Mouse (Mus musculus) limb, embryonic 12.5 days (tissue): ENCODE measurements around the gene Lce1g. TPM values are rescaled to one million over a fixed set of nuclear protein-coding genes. Genes with fewer than 3 reads are reported as not detected.

Experiments
- ATAC-seq: fragments of 200-750 bp; cut with Nextera tagmentation; 2 replicates; pipeline ENCODE4 v1.8.0; 2017; ENCODE audit warnings: low read depth, moderate TSS enrichment; ENCODE audit not compliant: insufficient number of reproducible peaks, insufficient read depth, low FRiP score, low TSS enrichment
- H3K27ac ChIP-seq: fragments of 300-500 bp; sonication (generic); 2 replicates; pipeline ENCODE4 v1.5.1; 2016; ENCODE audit warnings: mild to moderate bottlenecking, moderate library complexity
- H3K27me3 ChIP-seq: fragments of 300-500 bp; sonication (generic); 2 replicates; pipeline ENCODE4 v1.6.1; 2016; ENCODE audit warnings: mild to moderate bottlenecking, moderate library complexity
- H3K36me3 ChIP-seq: fragments of 300-500 bp; sonication (generic); 2 replicates; pipeline ENCODE4 v1.6.1; 2016; ENCODE audit warnings: mild to moderate bottlenecking, moderate library complexity
- H3K4me1 ChIP-seq: fragments of 300-500 bp; sonication (generic); replicated peaks from 2 replicates; pipeline ENCODE4 v1.6.1; 2016
- H3K4me2 ChIP-seq: fragments of 300-500 bp; sonication (generic); 2 replicates; pipeline ENCODE4 v1.6.1; 2016; ENCODE audit warnings: mild to moderate bottlenecking, moderate library complexity
- H3K4me3 ChIP-seq: fragments of 300-500 bp; sonication (generic); replicated peaks from 2 replicates; pipeline ENCODE4 v1.5.1; 2016; ENCODE audit warnings: mild to moderate bottlenecking
- H3K9ac ChIP-seq: fragments of 300-500 bp; sonication (generic); replicated peaks from 2 replicates; pipeline ENCODE4 v1.6.1; 2016; ENCODE audit warnings: mild to moderate bottlenecking, moderate library complexity
- H3K9me3 ChIP-seq: fragments of 300-500 bp; sonication (generic); 2 replicates; pipeline ENCODE4 v1.6.1; 2016; ENCODE audit warnings: mild to moderate bottlenecking, moderate library complexity
- WGBS: fragments of 180-500 bp; shearing (Covaris S2); methylation state at CpG from one replicate; pipeline ENCODE4 v1.1.7; 2016; 5-methylcytosine and 5-hydroxymethylcytosine counted together
- polyA plus RNA-seq: library from polyadenylated mRNA; unstranded; fragments of >200 nt; fragmentation: Nextera tagmentation; extraction: Ambion mirVana; gene quantifications from 2 replicates; pipeline ENCODE4 v1.2.1, GENCODE M21; 2016

The Lce1g gene
- polyA plus RNA-seq: not detected in 2 replicates

- no peak within 1 kb of the TSS for H3K4me2 ChIP-seq
- no peaks in the 10 kb centered on the region for H3K36me3 ChIP-seq
- no peak for ATAC-seq
- H3K4me1 ChIP-seq: no peaks in the 10 kb centered on the region
- no peak within 1 kb of the TSS for H3K27ac ChIP-seq
- no peak within 1 kb of the TSS for H3K9ac ChIP-seq
- H3K4me3 ChIP-seq: no peak within 1 kb of the TSS
- WGBS: 83% methylated on average over 1 of the region's 1 CpGs
- H3K9me3 ChIP-seq: no peaks in the 10 kb centered on the region
- H3K27me3 ChIP-seq: no peaks in the 10 kb centered on the region
Observed at GRCm38 (mm10) chr3:92752238-92752637, at the start of gene Lce1g. TSS of gene Lce1g (minus strand) at chr3:92752338.

- Histone ChIP-seq H3K9me3 (no peaks in the 10 kb centered on the region), H3K4me2 (no peak within 1 kb of the TSS), H3K27ac (no peak within 1 kb of the TSS), H3K4me3 (no peak within 1 kb of the TSS), H3K27me3 (no peaks in the 10 kb centered on the region), H3K36me3 (no peaks in the 10 kb centered on the region), H3K4me1 (no peaks in the 10 kb centered on the region), H3K9ac (no peak within 1 kb of the TSS)
- ATAC-seq: no peak
- 86% methylated on average over 1 of the region's 1 CpGs for whole genome bisulfite sequencing
Observed at GRCm38 (mm10) chr3:92790414-92790813, 38.3 kb upstream of the Lce1g start, which contains the start of gene Lce1j. TSS of gene Lce1j (minus strand) at chr3:92790514.

- H3K9me3 ChIP-seq: no peaks in the 10 kb centered on the region
- 76% methylated on average over 1 of the region's 1 CpGs for WGBS
- H3K9ac ChIP-seq: no peak within 1 kb of the TSS
- no peak within 1 kb of the TSS for H3K4me3 ChIP-seq
- ATAC-seq: no peak
- H3K27me3 ChIP-seq: no peaks in the 10 kb centered on the region
- H3K4me2 ChIP-seq: no peak within 1 kb of the TSS
- no peaks in the 10 kb centered on the region for H3K4me1 ChIP-seq
- no peaks in the 10 kb centered on the region for H3K36me3 ChIP-seq
- no peak within 1 kb of the TSS for H3K27ac ChIP-seq
Observed at GRCm38 (mm10) chr3:92778799-92779198, 26.7 kb upstream of the Lce1g start, which contains the start of gene Lce1i. TSS of gene Lce1i (minus strand) at chr3:92778899.

- no peak for ATAC-seq
- Histone ChIP-seq H3K9ac (no peak overlapping the region), H3K36me3 (no peaks in the 10 kb centered on the region), H3K9me3 (no peaks in the 10 kb centered on the region), H3K4me2 (no peak overlapping the region), H3K27me3 (no peaks in the 10 kb centered on the region), H3K4me1 (no peaks in the 10 kb centered on the region), H3K27ac (no peak overlapping the region), H3K4me3 (no peak overlapping the region)
- WGBS: 19% methylated on average over 3 of the region's 3 CpGs
Observed at GRCm38 (mm10) chr3:92771573-92771972, 19.4 kb upstream of the Lce1g start.

GRCm38 (mm10) chr3:92764965-92765364 is 12.8 kb upstream of the Lce1g start, which contains the start of gene Lce1h:
TSS of gene Lce1h (minus strand) at chr3:92765065.
- Histone ChIP-seq H3K4me3 (no peak within 1 kb of the TSS), H3K27ac (no peak within 1 kb of the TSS), H3K4me2 (no peak within 1 kb of the TSS), H3K9ac (no peak within 1 kb of the TSS), H3K27me3 (no peaks in the 10 kb centered on the region), H3K4me1 (no peaks in the 10 kb centered on the region), H3K9me3 (no peaks in the 10 kb centered on the region), H3K36me3 (no peaks in the 10 kb centered on the region)
- WGBS: 95% methylated on average over 1 of the region's 1 CpGs
- ATAC-seq: no peak

GRCm38 (mm10) chr3:92753197-92753596 is 1.1 kb upstream of the Lce1g start:
- H3K4me3 ChIP-seq: no peak overlapping the region
- H3K27ac ChIP-seq: no peak overlapping the region
- ATAC-seq: no peak
- H3K27me3 ChIP-seq: no peaks in the 10 kb centered on the region
- 39% methylated on average over 3 of the region's 3 CpGs for WGBS
- H3K4me2 ChIP-seq: no peak overlapping the region
- no peak overlapping the region for H3K9ac ChIP-seq
- no peaks in the 10 kb centered on the region for H3K36me3 ChIP-seq
- H3K9me3 ChIP-seq: no peaks in the 10 kb centered on the region
- H3K4me1 ChIP-seq: no peaks in the 10 kb centered on the region

GRCm38 (mm10) chr3:92738996-92739395 is 13.1 kb downstream of the Lce1g start, which contains the start of gene Gm38119:
TSS of gene Gm38119 (minus strand) at chr3:92739096.
- no peak within 1 kb of the TSS for H3K9ac ChIP-seq
- no peak for ATAC-seq
- no peak within 1 kb of the TSS for H3K4me3 ChIP-seq
- no peaks in the 10 kb centered on the region for H3K4me1 ChIP-seq
- no peak within 1 kb of the TSS for H3K27ac ChIP-seq
- no peaks in the 10 kb centered on the region for H3K9me3 ChIP-seq
- no peaks in the 10 kb centered on the region for H3K27me3 ChIP-seq
- no peak within 1 kb of the TSS for H3K4me2 ChIP-seq
- no peaks in the 10 kb centered on the region for H3K36me3 ChIP-seq
- 65% methylated on average over 1 of the region's 1 CpGs for WGBS

GRCm38 (mm10) chr3:92722631-92723030 is 29.5 kb downstream of the Lce1g start:
- ATAC-seq: no peak
- H3K9ac ChIP-seq: no peak overlapping the region
- no peaks in the 10 kb centered on the region for H3K4me1 ChIP-seq
- H3K27me3 ChIP-seq: no peaks in the 10 kb centered on the region
- 84% methylated on average over 5 of the region's 5 CpGs for whole genome bisulfite sequencing
- no peak overlapping the region for H3K4me3 ChIP-seq
- H3K36me3 ChIP-seq: no peaks in the 10 kb centered on the region
- H3K27ac ChIP-seq: no peak overlapping the region
- H3K9me3 ChIP-seq: no peaks in the 10 kb centered on the region
- no peak overlapping the region for H3K4me2 ChIP-seq

GRCm38 (mm10) chr3:92720250-92720649 is 31.9 kb downstream of the Lce1g start, which contains the start of gene Lce1f:
TSS of gene Lce1f (minus strand) at chr3:92720350.
- WGBS: 77% methylated on average over 3 of the region's 3 CpGs
- no peak within 1 kb of the TSS for H3K4me2 ChIP-seq
- H3K27ac ChIP-seq: no peak within 1 kb of the TSS
- H3K4me3 ChIP-seq: no peak within 1 kb of the TSS
- no peaks in the 10 kb centered on the region for H3K4me1 ChIP-seq
- no peak within 1 kb of the TSS for H3K9ac ChIP-seq
- H3K9me3 ChIP-seq: no peaks in the 10 kb centered on the region
- no peaks in the 10 kb centered on the region for H3K27me3 ChIP-seq
- no peak for ATAC-seq
- H3K36me3 ChIP-seq: no peaks in the 10 kb centered on the region

GRCm38 (mm10) chr3:92715122-92715521 is 37.0 kb downstream of the Lce1g start:
- Histone ChIP-seq H3K4me3 (no peak overlapping the region), H3K9ac (no peak overlapping the region), H3K36me3 (no peaks in the 10 kb centered on the region), H3K4me2 (no peak overlapping the region), H3K4me1 (no peaks in the 10 kb centered on the region), H3K27me3 (no peaks in the 10 kb centered on the region), H3K27ac (no peak overlapping the region), H3K9me3 (no peaks in the 10 kb centered on the region)
- no peak for ATAC-seq

- ATAC-seq: no peak
- Histone ChIP-seq H3K27me3 (no peaks in the 10 kb centered on the region), H3K36me3 (no peaks in the 10 kb centered on the region), H3K4me2 (no peak within 1 kb of the TSS), H3K4me3 (no peak within 1 kb of the TSS), H3K27ac (no peak within 1 kb of the TSS), H3K9me3 (no peaks in the 10 kb centered on the region), H3K4me1 (no peaks in the 10 kb centered on the region), H3K9ac (no peak within 1 kb of the TSS)
- WGBS: 86% methylated on average over 2 of the region's 2 CpGs
Observed at GRCm38 (mm10) chr3:92708974-92709373, 43.2 kb downstream of the Lce1g start, which contains the start of gene Lce1e. TSS of gene Lce1e (minus strand) at chr3:92709074.
